Mouse (Mus musculus) MEL (cell line): ENCODE data around the gene Fam169b.

Experiments
- CTCF ChIP-seq, 3 experiments: IDR thresholded peaks in 2 of 3; conservative IDR thresholded peaks in 1 of 3; 2 replicates each; pipeline ENCODE4 v1.5.1; 2011 to 2012; ENCODE audit warnings: low read length in 3 of 3, low read depth in 2 of 3, mild to moderate bottlenecking in 2 of 3, improper control_type of control experiment in 1 of 3, inconsistent platforms in 1 of 3, mixed read lengths in 1 of 3, moderate library complexity in 1 of 3; ENCODE audit not compliant: control insufficient read depth in 1 of 3, insufficient read depth in 1 of 3, poor library complexity in 1 of 3, severe bottlenecking in 1 of 3
- E2F4 ChIP-seq: IDR thresholded peaks from 2 replicates; pipeline ENCODE4 v1.6.1; 2011; ENCODE audit warnings: low read depth, low read length, improper control_type of control experiment, borderline replicate concordance
- GATA1 ChIP-seq: IDR thresholded peaks from 2 replicates; pipeline ENCODE4 v1.6.1; 2011; ENCODE audit warnings: low read depth, low read length, improper control_type of control experiment
- HCFC1 ChIP-seq: IDR thresholded peaks from 2 replicates; pipeline ENCODE4 v1.6.1; 2012; ENCODE audit warnings: low read depth, mild to moderate bottlenecking, inconsistent platforms, low read length, improper control_type of control experiment, moderate library complexity
- JUND ChIP-seq: IDR thresholded peaks from 2 replicates; pipeline ENCODE4 v1.6.1; 2011; ENCODE audit warnings: low read depth, mild to moderate bottlenecking, improper control_type of control experiment, low read length
- KAT2A ChIP-seq: conservative IDR thresholded peaks from 2 replicates; pipeline ENCODE4 v1.6.1; 2012; ENCODE audit warnings: low read depth, low read length, improper control_type of control experiment, inconsistent platforms
- MAFK ChIP-seq: IDR thresholded peaks from 2 replicates; pipeline ENCODE4 v1.6.1; 2011; ENCODE audit warnings: low read depth, mild to moderate bottlenecking, low read length, improper control_type of control experiment, borderline replicate concordance
- MEF2A ChIP-seq: IDR thresholded peaks from 2 replicates; pipeline ENCODE4 v1.6.1; 2014; ENCODE audit warnings: low read depth, mild to moderate bottlenecking, inconsistent platforms, low read length, improper control_type of control experiment; ENCODE audit not compliant: poor library complexity, insufficient replicate concordance, severe bottlenecking; ENCODE audit errors: extremely low read depth
- POLR2A ChIP-seq, 2 experiments: IDR thresholded peaks; 2 replicates each; pipeline ENCODE4 v1.6.1; 2011 to 2012; ENCODE audit warnings: low read length in 2 of 2, mild to moderate bottlenecking in 2 of 2, control low read depth in 1 of 2, improper control_type of control experiment in 1 of 2, low read depth in 1 of 2, moderate library complexity in 1 of 2; ENCODE audit not compliant: control insufficient read depth in 1 of 2, insufficient read depth in 1 of 2, poor library complexity in 1 of 2
- POLR2AphosphoS2 ChIP-seq: IDR thresholded peaks from 2 replicates; pipeline ENCODE4 v1.6.1; 2011; ENCODE audit warnings: low read length, improper control_type of control experiment

- no peak for TF ChIP-seq POLR2A (IDR thresholded peaks at IDR 0.05; ENCODE audit: control insufficient read depth in 1 of 2, insufficient read depth in 1 of 2, low read depth in 1 of 2, low read length in 2 of 2, poor library complexity in 1 of 2)
- no peak for TF ChIP-seq MAFK
- no peak for TF ChIP-seq CTCF (IDR thresholded peaks at IDR 0.05 in 2 of 3, conservative IDR thresholded peaks at IDR 0.05 in 1 of 3; ENCODE audit: control insufficient read depth in 1 of 3, insufficient read depth in 1 of 3, low read depth in 2 of 3, low read length in 3 of 3, poor library complexity in 1 of 3, severe bottlenecking in 1 of 3)
- no peak for TF ChIP-seq JUND
- no peak for TF ChIP-seq E2F4
- TF ChIP-seq HCFC1 = no peak
- no peak for TF ChIP-seq GATA1
- no peak for TF ChIP-seq KAT2A
- TF ChIP-seq MEF2A = no peak
- TF ChIP-seq POLR2AphosphoS2 = no peak
These were observed 24.9 kb downstream of the Fam169b start for GRCm38 (mm10) chr7:68298381-68299076.
